Comparison of ENCODE assay signal across 8 mouse cellular contexts in genomic region chr4:140986024-140986710, GRCm38 (mm10). TPM values are rescaled to one million over a fixed set of nuclear protein-coding genes. Genes with fewer than 3 reads are reported as not detected.
A peak's percentile ranks its signal among the peaks of the same experiment; 100 is the strongest.
DNase-seq lines count a peak whose midpoint lies in the region; ATAC-seq and TF ChIP-seq lines count a peak whose summit lies in the region.

No protein-coding gene starts in this region.

- 0 out of 2 replicates have a peak, but pooled peaks cover 10% of the 10 kb centered on the region for H3K4me1 ChIP-seq in kidney, postnatal 0 days (replicated peaks; ENCODE audit: insufficient read depth, low read length)
- peaks cover 52% of the 10 kb centered on the region for H3K4me1 ChIP-seq in embryonic facial prominence, embryonic 10.5 days
- peaks cover 30% of the 10 kb centered on the region for H3K4me1 ChIP-seq in hindbrain, embryonic 16.5 days (ENCODE audit: control insufficient read depth, insufficient read depth, low read depth, low read length)

- intact Hi-C loops in left cerebral cortex, postnatal 10 days (cut with DNase I) = no loop called here

- TF ChIP-seq POLR2A in myocyte (IDR thresholded peaks at IDR 0.05; ENCODE audit: insufficient read length, low read depth) = no peak

- peak overlapping the region; percentile 79 for H3K4me2 ChIP-seq in kidney, postnatal 0 days (ENCODE audit: low read length)
- peak overlapping the region; percentile 59 for H3K4me2 ChIP-seq in hindbrain, embryonic 16.5 days (ENCODE audit: low read length)
- peak overlapping the region; percentile 77 for H3K4me2 ChIP-seq in myocyte (ENCODE audit: low read depth)

- H3K36me3 ChIP-seq in kidney, postnatal 0 days (ENCODE audit: insufficient read depth, low read length) = no peaks in the 10 kb centered on the region
- peaks cover 2% of the 10 kb centered on the region for H3K36me3 ChIP-seq in embryonic facial prominence, embryonic 10.5 days (replicated peaks)
- H3K36me3 ChIP-seq in hindbrain, embryonic 16.5 days (ENCODE audit: control insufficient read depth, insufficient read depth, low read length) = no peaks in the 10 kb centered on the region
- no peaks in the 10 kb centered on the region for H3K36me3 ChIP-seq in myocyte (ENCODE audit: control insufficient read depth, insufficient read depth)

- TF ChIP-seq CTCF in kidney, postnatal 0 days (IDR thresholded peaks at IDR 0.05; ENCODE audit: low read depth) = peak; percentile 42

- peak; percentile 15 for DNase-seq in kidney, postnatal 0 days (ENCODE audit: low spot score)
- no peak for DNase-seq in kidney, adult 11 months
- no peak for DNase-seq in embryonic facial prominence, embryonic 10.5 days (ENCODE audit: low spot score)
- no peak for DNase-seq in left cerebral cortex, postnatal 10 days (ENCODE audit: extremely low spot score in 1 of 2, low spot score in 2 of 2)
- DNase-seq in thymus, postnatal 10 days (ENCODE audit: low spot score in 2 of 2) = no peak

- peak overlapping the region; percentile 83 for H3K4me3 ChIP-seq in kidney, postnatal 0 days (replicated peaks; ENCODE audit: low read depth, low read length)
- peak overlapping the region; percentile 76 for H3K4me3 ChIP-seq in embryonic facial prominence, embryonic 10.5 days
- peak overlapping the region; percentile 86 for H3K4me3 ChIP-seq in hindbrain, embryonic 16.5 days (ENCODE audit: low read length)
- H3K4me3 ChIP-seq in myocyte = peak overlapping the region; percentile 29

- no peaks in the 10 kb centered on the region for H3K27me3 ChIP-seq in kidney, postnatal 0 days (ENCODE audit: insufficient read depth, low read length)
- H3K27me3 ChIP-seq in embryonic facial prominence, embryonic 10.5 days (replicated peaks; ENCODE audit: low read depth, poor library complexity, severe bottlenecking) = no peaks in the 10 kb centered on the region
- H3K27me3 ChIP-seq in hindbrain, embryonic 16.5 days (replicated peaks; ENCODE audit: control insufficient read depth, insufficient read depth, low read length) = no peaks in the 10 kb centered on the region
- H3K27me3 ChIP-seq in myocyte (ENCODE audit: control insufficient read depth, insufficient read depth, insufficient read length) = peaks cover 8% of the 10 kb centered on the region

- no peak for ATAC-seq in kidney, postnatal 0 days (replicated peaks; ENCODE audit: low FRiP score, low read depth)
- ATAC-seq in hindbrain, embryonic 16.5 days = peak; percentile 34
- no peak for ATAC-seq in granulocyte monocyte progenitor cell, adult 5-6 weeks (replicated peaks; ENCODE audit: poor library complexity, severe bottlenecking)

- peak overlapping the region; percentile 37 for H3ac ChIP-seq in myocyte (ENCODE audit: control insufficient read depth, insufficient read length)

- H3K9ac ChIP-seq in kidney, postnatal 0 days (ENCODE audit: low read depth, low read length) = no peak overlapping the region
- H3K9ac ChIP-seq in hindbrain, embryonic 16.5 days (ENCODE audit: low read depth, low read length) = peak overlapping the region; percentile 98

- no peaks in the 10 kb centered on the region for H3K9me3 ChIP-seq in kidney, postnatal 0 days (replicated peaks; ENCODE audit: low read length)
- H3K9me3 ChIP-seq in embryonic facial prominence, embryonic 10.5 days = peaks cover 3% of the 10 kb centered on the region; the same call in 1 of the 2 replicates
- no peaks in the 10 kb centered on the region for H3K9me3 ChIP-seq in hindbrain, embryonic 16.5 days (ENCODE audit: control insufficient read depth, low read length)

- WGBS in kidney, postnatal 0 days = 28% methylated on average over 15 of the region's 15 CpGs
- WGBS in embryonic facial prominence, embryonic 10.5 days = 32% methylated on average over 15 of the region's 15 CpGs
- 20% methylated on average over 15 of the region's 15 CpGs for WGBS in hindbrain, embryonic 16.5 days

- no peaks in the 10 kb centered on the region for H3K79me2 ChIP-seq in myocyte (ENCODE audit: control insufficient read depth, insufficient read depth)

- H3K27ac ChIP-seq in kidney, postnatal 0 days = no peak overlapping the region
- peak overlapping the region; percentile 84 for H3K27ac ChIP-seq in embryonic facial prominence, embryonic 10.5 days (replicated peaks)
- peak overlapping the region; percentile 83 for H3K27ac ChIP-seq in hindbrain, embryonic 16.5 days (ENCODE audit: low read depth, low read length)

TF ChIP-seq in myocyte, 11 proteins besides CTCF, POLR2A, EP300 and RAD21:
- TF ChIP-seq E2F4 (IDR thresholded peaks at IDR 0.05; ENCODE audit: insufficient read depth) (no peak), MAX (IDR thresholded peaks at IDR 0.05; ENCODE audit: low read depth) (no peak), CEBPB (IDR thresholded peaks at IDR 0.05; ENCODE audit: insufficient read depth, poor library complexity, severe bottlenecking) (no peak), POLR2AphosphoS2 (IDR thresholded peaks at IDR 0.05; ENCODE audit: insufficient read length, low read depth) (no peak), TCF12 (IDR thresholded peaks at IDR 0.05; ENCODE audit: insufficient read depth, poor library complexity, severe bottlenecking) (no peak), USF1 (IDR thresholded peaks at IDR 0.05; ENCODE audit: low read depth) (no peak)
TF ChIP-seq in myocyte: peak in this region for 0.

RNA-seq across cellular contexts. Expression of gene Atp13a2, which starts 0.5 kb away (rescaled TPM):
- polyA plus RNA-seq in kidney, postnatal 0 days (2015; fragmentation: Nextera tagmentation; extraction: Ambion mirVana) = 30.6 and 31.9 TPM in 2 replicates
- polyA plus RNA-seq in embryonic facial prominence, embryonic 10.5 days (2016; fragmentation: Nextera tagmentation; extraction: Ambion mirVana) = 42.4 and 43.2 TPM in 2 replicates
- 185 and 196 TPM in 2 replicates for polyA plus RNA-seq in hindbrain, embryonic 16.5 days (2015; fragmentation: Nextera tagmentation; extraction: Ambion mirVana)
- polyA plus RNA-seq in myocyte (2012; fragmentation: generic; extraction: Trizol) = 22.0 TPM
- 100 to 1,000 TPM; 241 to 250 TPM for total RNA-seq in left cerebral cortex, postnatal 10 days (2021)
- total RNA-seq in granulocyte monocyte progenitor cell, adult 5-6 weeks (2014; fragmentation: Nextera tagmentation) = 30.0 and 30.5 TPM in 2 replicates
- 14.5 and 23.6 TPM in 2 replicates for total RNA-seq in granulocyte monocyte progenitor cell, adult 5-6 weeks (2017)

RNA-seq across cellular contexts. Expression of gene Mfap2, which starts 24.1 kb away (rescaled TPM):
- 330 and 339 TPM in 2 replicates for polyA plus RNA-seq in kidney, postnatal 0 days (2015; fragmentation: Nextera tagmentation; extraction: Ambion mirVana)
- polyA plus RNA-seq in embryonic facial prominence, embryonic 10.5 days (2016; fragmentation: Nextera tagmentation; extraction: Ambion mirVana) = 399 and 480 TPM in 2 replicates
- polyA plus RNA-seq in hindbrain, embryonic 16.5 days (2015; fragmentation: Nextera tagmentation; extraction: Ambion mirVana) = 130 and 180 TPM in 2 replicates
- 0.53 TPM for polyA plus RNA-seq in myocyte (2012; fragmentation: generic; extraction: Trizol)
- 10 to 100 TPM in 1 of 2 experiments, 1 to 10 TPM in 1; 9.3 to 14.8 TPM for total RNA-seq in left cerebral cortex, postnatal 10 days (2021)
- total RNA-seq in granulocyte monocyte progenitor cell, adult 5-6 weeks (2014; fragmentation: Nextera tagmentation) = not detected in 2 replicates
- total RNA-seq in granulocyte monocyte progenitor cell, adult 5-6 weeks (2017) = not detected in 2 replicates

RNA-seq across cellular contexts. Expression of gene Sdhb, which starts 25.2 kb away (rescaled TPM):
- polyA plus RNA-seq in kidney, postnatal 0 days (2015; fragmentation: Nextera tagmentation; extraction: Ambion mirVana) = 660 and 674 TPM in 2 replicates
- 432 and 438 TPM in 2 replicates for polyA plus RNA-seq in embryonic facial prominence, embryonic 10.5 days (2016; fragmentation: Nextera tagmentation; extraction: Ambion mirVana)
- polyA plus RNA-seq in hindbrain, embryonic 16.5 days (2015; fragmentation: Nextera tagmentation; extraction: Ambion mirVana) = 490 and 530 TPM in 2 replicates
- 421 TPM for polyA plus RNA-seq in myocyte (2012; fragmentation: generic; extraction: Trizol)
- 100 to 1,000 TPM; 197 to 203 TPM for total RNA-seq in left cerebral cortex, postnatal 10 days (2021)
- 143 and 167 TPM in 2 replicates for total RNA-seq in granulocyte monocyte progenitor cell, adult 5-6 weeks (2014; fragmentation: Nextera tagmentation)
- total RNA-seq in granulocyte monocyte progenitor cell, adult 5-6 weeks (2017) = 116 and 142 TPM in 2 replicates

Comparison
In these comparisons a context has a peak if more than half of its experiments do, and no peak if none do; other contexts are left out.
1. H3K4me3 ChIP-seq: peak in every context shown above with its lines; median percentile 86 in hindbrain, embryonic 16.5 days; 83 in kidney, postnatal 0 days; 76 in embryonic facial prominence, embryonic 10.5 days; 29 in myocyte.
2. RNA of gene Mfap2, which starts 24.1 kb away (polyA plus RNA-seq): 399 to 480 TPM in embryonic facial prominence, embryonic 10.5 days, 330 to 339 TPM in kidney, postnatal 0 days and 130 to 180 TPM in hindbrain, embryonic 16.5 days; 0.53 TPM in myocyte (single experiment); every median in the first group is over 10 times any median in the second.
3. Peak in every context shown above with its lines, with median percentiles within 50 percentile points of each other: H3K4me2 ChIP-seq.